Mouse (Mus musculus) adrenal gland, postnatal 25 days (tissue): ENCODE measurements at regions not wholly inside any gene's neighbourhood (a gene's known extent, or its start where the extent isn't known, plus 50 kb on each side); places are given as distances from the start of the nearest gene placed in this dataset.

Experiments
- DNase-seq: peaks from one replicate; pipeline ENCODE4 v3.0.0; 2021; ENCODE audit warnings: mixed read lengths

DNA sequence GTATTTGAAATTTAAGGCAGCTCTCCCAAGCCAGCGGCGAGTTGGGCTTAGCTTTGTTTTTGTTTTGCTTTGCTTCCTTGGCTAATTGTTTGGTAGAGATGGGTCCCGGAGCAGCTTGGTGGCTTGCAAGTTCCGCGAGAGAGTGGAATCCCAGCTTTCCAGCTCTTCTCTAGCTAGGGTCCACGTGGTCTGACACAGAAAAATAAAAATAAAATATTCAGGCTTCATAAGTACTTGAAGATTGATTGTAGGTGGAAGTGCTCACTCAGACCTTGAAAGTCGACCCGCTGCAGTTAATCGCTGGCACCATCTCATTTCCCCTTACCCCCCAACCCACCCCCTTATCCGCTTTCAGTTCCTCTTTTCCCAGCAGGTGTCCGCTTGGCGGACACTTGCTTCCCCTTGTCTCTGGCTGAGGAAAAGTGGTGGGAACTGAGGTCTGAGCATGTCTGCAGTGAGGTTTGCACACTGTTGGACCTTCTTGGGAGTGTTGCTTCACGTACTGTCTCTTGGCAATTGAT lies 198.5 kb downstream of the Dusp6 start:
- DNase-seq, result no peak

- DNase-seq, result no peak
Measured at GRCm38 (mm10) chr10:99466695-99467094, 203.7 kb downstream of the Dusp6 start.

DNA sequence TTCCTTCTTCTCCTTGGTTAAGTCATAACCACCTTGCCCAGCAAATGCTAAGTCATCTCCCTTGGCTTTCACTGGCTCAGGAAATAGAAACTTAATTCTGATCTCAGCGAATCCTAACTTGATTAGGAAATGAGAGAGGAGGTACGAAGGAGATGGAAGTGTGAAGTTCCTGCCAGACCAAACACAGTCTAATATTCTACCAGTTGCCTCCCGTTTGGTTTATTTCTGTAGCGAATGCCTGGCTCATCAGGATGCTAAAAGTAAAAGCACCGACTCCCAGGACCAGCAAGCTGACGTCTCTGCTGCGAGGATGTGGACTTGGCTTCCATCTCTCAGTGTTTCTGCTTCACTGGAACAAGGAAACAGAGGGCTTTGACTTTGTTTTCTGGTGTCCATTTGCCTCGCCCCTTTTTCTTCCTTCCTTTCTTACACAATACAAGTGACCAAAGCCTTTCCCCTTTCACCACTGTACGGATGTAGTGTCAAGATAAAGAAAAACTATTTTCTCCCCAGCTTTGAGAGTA lies 204.3 kb downstream of the Dusp6 start:
- DNase-seq, result no peak

- no peak for DNase-seq
Measured at GRCm38 (mm10) chr10:99468971-99469370, 205.9 kb downstream of the Dusp6 start.

GRCm38 (mm10) chr10:99471832-99472497 lies 208.9 kb downstream of the Dusp6 start:
- no peak for DNase-seq

DNA sequence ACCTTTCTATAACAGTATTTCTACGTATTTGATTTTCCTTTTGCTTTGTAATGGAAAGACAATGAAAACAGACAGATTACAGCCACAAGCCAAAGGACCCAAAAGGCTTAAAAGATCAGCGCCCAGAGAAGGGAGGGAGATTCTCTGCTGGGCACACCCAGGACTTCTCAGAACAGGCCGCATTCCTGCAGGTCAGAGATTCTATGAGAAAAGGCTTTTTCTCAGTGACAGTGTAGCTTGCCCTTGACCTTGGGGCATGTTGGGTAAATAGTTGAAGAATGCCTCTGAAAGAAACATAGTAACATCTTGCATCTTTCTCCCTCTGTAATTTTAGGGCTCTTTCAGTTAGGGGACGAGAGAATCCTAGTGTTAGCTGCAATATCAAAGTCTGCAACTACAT lies 209.8 kb downstream of the Dusp6 start:
- no peak for DNase-seq

DNA sequence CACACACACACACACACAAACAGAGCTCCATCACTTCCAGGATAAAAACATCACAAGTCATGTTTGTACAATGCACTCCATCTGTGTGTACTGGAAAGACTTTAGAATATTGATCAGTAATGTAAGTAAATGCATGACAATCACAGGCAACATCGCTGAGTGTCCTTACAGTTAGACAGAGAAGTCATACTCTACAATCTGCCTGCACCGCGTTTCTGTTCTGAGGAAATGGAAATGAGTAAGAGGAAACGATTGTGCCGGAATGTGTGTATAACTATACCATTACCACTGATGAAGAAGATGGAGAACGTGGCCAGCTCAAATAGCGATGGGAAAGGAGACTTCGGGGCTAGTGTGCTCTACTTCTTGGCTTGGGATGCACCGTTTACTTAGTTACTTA lies 210.7 kb downstream of the Dusp6 start:
- DNase-seq, result no peak

GRCm38 (mm10) chr10:99474546-99474945 lies 211.5 kb downstream of the Dusp6 start:
- no peak for DNase-seq

GRCm38 (mm10) chr10:99476214-99476613 lies 213.2 kb downstream of the Dusp6 start:
- no peak for DNase-seq

GRCm38 (mm10) chr10:99476776-99477175 lies 213.7 kb downstream of the Dusp6 start:
- DNase-seq, result no peak

- DNase-seq, result no peak
Measured at GRCm38 (mm10) chr10:99480573-99480972, 217.5 kb downstream of the Dusp6 start.

- no peak for DNase-seq
Measured at GRCm38 (mm10) chr10:99482009-99482408, 219.0 kb downstream of the Dusp6 start.

- DNase-seq, result no peak
Measured at GRCm38 (mm10) chr10:99488195-99489080, 225.4 kb downstream of the Dusp6 start.

- DNase-seq, result no peak
Measured at GRCm38 (mm10) chr10:99511514-99512237, 247.8 kb downstream of the Csl start.

- DNase-seq, result no peak
Measured at GRCm38 (mm10) chr10:99517944-99518343, 241.5 kb downstream of the Csl start.

- DNase-seq, result no peak
Measured at GRCm38 (mm10) chr10:99519479-99519878, 240.0 kb downstream of the Csl start.

DNA sequence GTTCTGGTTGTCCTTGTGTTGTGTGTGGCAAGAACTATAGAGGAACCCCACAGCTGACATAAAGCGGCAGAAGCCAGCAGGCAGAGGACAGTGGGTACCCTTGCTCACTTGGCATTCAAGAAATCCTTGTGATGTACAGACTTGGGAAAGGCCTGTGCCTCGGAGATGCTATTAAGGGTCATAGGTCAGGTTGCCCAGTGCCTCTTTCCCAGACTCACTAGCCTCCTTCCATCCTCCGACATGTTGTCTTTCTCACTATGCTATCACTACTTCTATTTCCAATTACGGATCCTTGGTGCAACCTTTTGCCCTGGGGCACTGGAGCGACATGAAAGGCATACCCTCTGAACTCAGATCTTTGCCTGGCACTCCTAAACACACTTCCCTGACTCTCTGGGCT lies 235.6 kb downstream of the Csl start:
- no peak for DNase-seq

DNA sequence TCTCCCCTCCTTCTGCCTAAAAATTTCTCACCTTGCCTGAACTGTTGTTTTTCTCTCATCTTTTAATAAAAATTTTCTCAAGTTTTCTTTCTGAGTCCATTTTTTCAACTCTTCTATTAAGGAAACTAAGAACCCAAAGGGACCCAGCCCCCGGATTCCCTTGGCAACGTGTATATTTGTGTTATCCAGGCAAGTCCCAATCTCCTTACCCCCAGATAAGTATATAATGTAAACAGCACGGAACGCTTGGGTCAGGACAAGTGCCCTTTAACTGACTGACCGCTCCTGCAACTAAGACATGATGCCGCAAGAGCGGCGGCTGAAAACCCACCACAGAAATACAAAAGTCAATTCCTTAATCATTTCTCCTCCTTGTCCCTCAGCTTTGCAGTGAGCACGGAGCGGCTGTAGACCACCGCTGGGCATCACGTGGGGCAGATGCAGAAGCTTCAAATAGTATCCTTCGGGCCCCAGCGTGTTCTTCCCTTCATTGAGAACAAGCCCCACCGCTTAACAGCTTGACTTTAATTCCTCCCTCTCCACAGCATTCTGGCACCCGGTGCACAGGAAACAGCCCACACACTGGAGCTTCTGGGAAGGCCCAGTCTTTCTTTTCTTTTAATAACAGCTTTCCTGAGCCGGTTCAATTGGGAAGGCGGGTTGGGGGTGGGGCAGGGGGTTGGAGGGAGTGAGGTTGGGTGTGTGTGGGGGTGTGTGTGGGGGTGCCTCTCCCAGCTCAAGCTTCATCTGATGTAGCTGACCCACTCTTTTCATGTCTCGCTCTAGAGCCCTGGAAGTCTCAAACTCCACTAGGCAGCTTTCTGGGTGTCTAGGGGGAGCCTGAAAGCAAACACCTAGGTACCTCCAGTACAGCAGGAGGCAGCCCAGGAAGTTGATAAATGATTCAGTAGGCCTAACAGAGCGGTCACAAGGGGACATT lies 234.9 kb downstream of the Csl start:
- no peak for DNase-seq

GRCm38 (mm10) chr10:99526148-99526547 lies 233.3 kb downstream of the Csl start:
- DNase-seq, result peak; percentile 44

- DNase-seq, result peak; percentile 61
Measured at GRCm38 (mm10) chr10:99526561-99526960, 232.9 kb downstream of the Csl start.

GRCm38 (mm10) chr10:99531104-99531503 lies 228.4 kb downstream of the Csl start:
- no peak for DNase-seq
